Mouse (Mus musculus): ENCODE measurements at regions not wholly inside any gene's neighbourhood (a gene's known extent, or its start where the extent isn't known, plus 50 kb on each side); places are given as distances from the start of the nearest gene placed in this dataset.

DNA sequence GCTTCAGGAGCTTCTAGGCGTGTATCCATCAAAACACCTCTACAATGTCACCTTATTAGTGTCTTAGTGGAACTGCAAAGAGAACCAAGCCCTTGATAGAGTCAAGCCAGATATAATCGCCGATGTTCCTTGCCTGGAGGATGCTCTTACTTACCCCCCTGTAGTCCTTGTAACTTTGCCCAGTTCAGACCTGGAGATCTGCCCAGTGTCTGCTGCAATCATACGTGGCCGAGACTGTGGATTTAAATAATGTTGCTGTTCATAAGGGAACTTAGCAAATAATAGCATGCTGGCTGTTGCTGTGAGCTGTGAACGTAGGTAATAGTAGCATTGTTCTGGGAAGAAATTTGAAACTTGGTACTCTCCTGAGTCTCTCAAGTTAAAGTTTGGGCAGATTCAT lies 523.8 kb downstream of the Etnk1 start:
- TF ChIP-seq CTCF (IDR thresholded peaks at IDR 0.05; ENCODE audit: low read depth), result no peak
- TF ChIP-seq EP300 (IDR thresholded peaks at IDR 0.05; ENCODE audit: low read depth), result no peak

Measured in liver, postnatal 0 days (tissue).